Mouse (Mus musculus): ENCODE data around the gene Fcer1g. TPM values are rescaled to one million over a fixed set of nuclear protein-coding genes. Genes with fewer than 3 reads are reported as not detected.

Fcer1g gene
- polyA plus RNA-seq, 1 experiment, result 46.7 TPM

DNA sequence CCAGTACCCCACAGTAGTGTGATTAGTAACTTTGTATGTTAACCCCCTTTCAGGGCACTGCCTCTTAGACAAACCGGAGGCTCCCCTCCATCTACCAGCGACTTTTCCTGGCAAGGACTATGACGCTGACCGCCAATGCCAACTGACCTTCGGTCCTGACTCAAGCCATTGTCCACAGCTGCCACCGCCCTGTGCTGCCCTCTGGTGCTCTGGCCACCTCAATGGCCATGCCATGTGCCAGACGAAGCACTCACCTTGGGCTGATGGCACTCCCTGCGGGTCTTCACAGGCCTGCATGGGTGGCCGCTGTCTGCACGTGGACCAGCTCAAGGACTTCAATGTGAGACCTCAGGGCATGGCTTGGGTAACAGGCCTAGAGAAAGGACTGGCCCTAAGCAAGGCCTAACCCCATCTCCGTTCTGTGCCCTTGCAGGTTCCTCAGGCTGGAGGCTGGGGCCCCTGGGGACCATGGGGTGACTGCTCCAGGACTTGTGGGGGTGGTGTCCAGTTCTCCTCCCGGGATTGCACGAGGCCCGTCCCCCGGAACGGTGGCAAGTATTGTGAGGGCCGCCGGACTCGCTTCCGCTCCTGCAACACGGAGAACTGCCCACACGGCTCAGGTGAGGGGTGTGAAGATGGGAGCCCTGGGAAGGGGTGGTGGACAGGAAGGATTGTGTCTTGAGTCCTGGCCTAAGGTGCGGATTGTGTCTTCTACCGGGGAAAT lies 22.1 kb upstream of the Fcer1g start:
- Histone ChIP-seq H3K27me3 (ENCODE audit: control insufficient read depth, insufficient read depth, low read length) (no peaks in the 10 kb centered on the region), H3K27ac (ENCODE audit: insufficient read depth, low read depth, low read length) (no peak overlapping the region), H3K4me3 (ENCODE audit: low read depth, low read length) (no peak overlapping the region), H3K4me1 (ENCODE audit: control insufficient read depth, insufficient read depth, insufficient read length, low read length) (peaks cover 7% of the 10 kb centered on the region; the same call in 1 of the 2 replicates), H3K36me3 (ENCODE audit: control insufficient read depth, insufficient read depth, low read length) (no peaks in the 10 kb centered on the region)
- 87% methylated on average over 24 of the region's 24 CpGs for WGBS
- TF ChIP-seq CTCF (IDR thresholded peaks at IDR 0.05; ENCODE audit: extremely low read depth, insufficient read length, insufficient replicate concordance, low read depth, low read length) (no peak), POLR2A (IDR thresholded peaks at IDR 0.05; ENCODE audit: low read depth, low read length) (no peak)

DNA sequence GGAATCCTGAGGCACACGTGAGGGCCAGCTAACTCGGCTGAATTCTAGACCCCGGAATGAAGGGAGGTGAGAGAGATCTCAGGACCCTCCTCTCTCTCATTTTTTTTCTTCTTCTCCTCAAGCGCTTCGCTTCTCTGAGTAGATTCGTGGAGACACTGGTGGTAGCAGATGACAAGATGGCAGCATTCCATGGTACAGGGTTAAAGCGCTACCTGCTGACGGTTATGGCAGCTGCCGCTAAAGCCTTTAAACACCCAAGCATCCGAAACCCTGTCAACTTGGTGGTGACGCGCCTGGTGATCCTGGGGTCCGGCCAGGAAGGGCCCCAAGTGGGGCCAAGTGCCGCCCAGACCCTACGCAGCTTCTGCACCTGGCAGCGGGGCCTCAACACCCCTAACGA lies 18.2 kb upstream of the Fcer1g start:
- Histone ChIP-seq H3K4me3 (ENCODE audit: low read depth, low read length) (no peak overlapping the region), H3K36me3 (ENCODE audit: control insufficient read depth, insufficient read depth, low read length) (no peaks in the 10 kb centered on the region), H3K4me1 (ENCODE audit: control insufficient read depth, insufficient read depth, insufficient read length, low read length) (peaks cover 14% of the 10 kb centered on the region), H3K27me3 (ENCODE audit: control insufficient read depth, insufficient read depth, low read length) (no peaks in the 10 kb centered on the region), H3K27ac (ENCODE audit: insufficient read depth, low read depth, low read length) (no peak overlapping the region)
- 70% methylated on average over 17 of the region's 17 CpGs for WGBS
- no peak for TF ChIP-seq POLR2A (IDR thresholded peaks at IDR 0.05; ENCODE audit: low read depth, low read length)

DNA sequence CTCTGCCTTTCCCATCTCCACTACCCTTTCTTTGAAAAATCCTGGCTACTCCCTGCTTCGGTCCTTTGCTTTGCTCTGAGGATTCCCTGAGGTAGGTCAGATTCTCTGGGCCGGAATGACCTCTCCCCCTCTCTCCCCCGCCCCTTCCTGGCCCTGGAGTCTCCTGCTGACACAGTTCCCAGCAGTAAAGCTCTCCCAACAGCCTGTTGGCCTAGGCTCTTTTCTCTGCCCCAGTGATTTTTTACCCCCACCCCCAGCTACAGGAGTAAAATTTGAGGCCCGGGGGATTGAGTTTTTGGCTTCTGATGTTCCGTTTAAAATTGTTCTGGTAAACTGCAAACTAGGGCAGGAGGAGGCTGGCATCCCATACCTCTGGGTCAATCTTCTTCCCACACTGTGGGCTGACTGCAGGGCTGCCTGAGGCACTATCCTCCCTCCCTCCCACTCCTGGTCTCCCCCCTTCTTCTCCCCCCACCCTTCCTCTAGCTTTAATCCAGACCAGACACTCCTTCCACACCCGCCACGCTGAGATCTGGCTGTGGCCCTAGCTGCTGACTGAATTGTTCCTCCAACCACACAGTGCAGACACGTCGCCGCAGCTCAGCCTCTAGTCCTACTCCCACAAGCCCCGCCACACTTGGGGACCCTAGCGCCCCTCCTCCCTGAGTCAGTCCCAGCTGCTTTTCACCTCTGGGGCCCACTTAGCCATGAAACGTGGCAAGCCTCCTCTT lies 17.6 kb upstream of the Fcer1g start:
- H3K4me3 ChIP-seq (ENCODE audit: low read depth, low read length), result peak overlapping the region; percentile 42
- no peaks in the 10 kb centered on the region for H3K36me3 ChIP-seq (ENCODE audit: control insufficient read depth, insufficient read depth, low read length)
- 45% methylated on average over 13 of the region's 13 CpGs for WGBS
- H3K4me1 ChIP-seq (ENCODE audit: control insufficient read depth, insufficient read depth, insufficient read length, low read length), result peaks cover 14% of the 10 kb centered on the region
- no peaks in the 10 kb centered on the region for H3K27me3 ChIP-seq (ENCODE audit: control insufficient read depth, insufficient read depth, low read length)
- H3K27ac ChIP-seq (ENCODE audit: insufficient read depth, low read depth, low read length), result no peak overlapping the region
- TF ChIP-seq CTCF (IDR thresholded peaks at IDR 0.05; ENCODE audit: extremely low read depth, insufficient read length, insufficient replicate concordance, low read depth, low read length) (no peak), POLR2A (IDR thresholded peaks at IDR 0.05; ENCODE audit: low read depth, low read length) (no peak)

DNA sequence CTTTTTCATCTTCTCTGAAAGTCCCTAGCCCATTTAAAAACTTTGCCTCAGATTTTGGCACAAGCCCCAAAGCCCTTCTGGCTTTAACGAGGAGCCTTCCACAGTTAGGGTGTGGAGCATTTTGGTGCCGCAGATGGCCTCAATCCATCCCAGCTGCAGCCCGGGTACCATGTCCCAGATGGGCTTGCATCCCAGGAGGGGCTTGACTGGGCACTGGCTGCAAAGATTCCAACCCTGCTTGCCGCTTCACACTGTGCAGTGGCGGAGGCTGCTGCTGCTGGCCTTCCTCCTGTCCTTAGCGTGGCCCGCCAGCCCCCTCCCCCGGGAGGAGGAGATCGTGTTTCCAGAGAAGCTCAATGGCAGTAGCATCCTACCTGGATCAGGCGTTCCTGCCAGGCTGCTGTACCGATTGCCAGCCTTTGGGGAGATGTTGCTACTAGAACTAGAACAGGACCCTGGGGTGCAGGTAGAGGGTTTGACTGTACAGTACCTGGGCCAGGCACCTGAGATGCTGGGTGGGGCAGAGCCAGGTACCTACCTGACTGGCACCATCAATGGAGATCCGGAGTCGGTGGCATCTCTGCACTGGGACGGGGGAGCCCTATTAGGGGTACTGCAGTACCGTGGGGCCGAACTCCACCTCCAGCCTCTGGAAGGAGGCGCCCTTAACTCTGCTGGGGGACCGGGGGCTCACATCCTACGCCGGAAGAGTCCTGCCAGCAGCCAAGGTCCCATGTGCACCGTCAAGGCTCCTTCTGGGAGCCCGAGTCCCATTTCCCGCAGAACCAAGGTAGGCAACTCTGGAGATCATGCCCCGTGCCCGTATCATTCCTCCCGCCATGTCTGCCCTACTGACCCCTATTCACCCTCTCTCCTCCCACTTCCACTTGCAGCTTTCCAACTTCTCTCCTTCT lies 16.8 kb upstream of the Fcer1g start, which contains the start of gene Ndufs2:
Gene Ndufs2, minus strand, starts transcription at position 709 of the 914 bp plus-strand sequence.
- Histone ChIP-seq H3K27me3 (ENCODE audit: control insufficient read depth, insufficient read depth, low read length) (no peaks in the 10 kb centered on the region), H3K4me3 (ENCODE audit: low read depth, low read length) (peak within 1 kb of the TSS; percentile 42), H3K4me1 (ENCODE audit: control insufficient read depth, insufficient read depth, insufficient read length, low read length) (peaks cover 16% of the 10 kb centered on the region), H3K36me3 (ENCODE audit: control insufficient read depth, insufficient read depth, low read length) (no peaks in the 10 kb centered on the region), H3K27ac (ENCODE audit: insufficient read depth, low read depth, low read length) (no peak within 1 kb of the TSS)
- TF ChIP-seq CTCF (IDR thresholded peaks at IDR 0.05; ENCODE audit: extremely low read depth, insufficient read length, insufficient replicate concordance, low read depth, low read length), result no peak
- TF ChIP-seq POLR2A (IDR thresholded peaks at IDR 0.05; ENCODE audit: low read depth, low read length), result no peak
- WGBS, result 46% methylated on average over 26 of the region's 26 CpGs

DNA sequence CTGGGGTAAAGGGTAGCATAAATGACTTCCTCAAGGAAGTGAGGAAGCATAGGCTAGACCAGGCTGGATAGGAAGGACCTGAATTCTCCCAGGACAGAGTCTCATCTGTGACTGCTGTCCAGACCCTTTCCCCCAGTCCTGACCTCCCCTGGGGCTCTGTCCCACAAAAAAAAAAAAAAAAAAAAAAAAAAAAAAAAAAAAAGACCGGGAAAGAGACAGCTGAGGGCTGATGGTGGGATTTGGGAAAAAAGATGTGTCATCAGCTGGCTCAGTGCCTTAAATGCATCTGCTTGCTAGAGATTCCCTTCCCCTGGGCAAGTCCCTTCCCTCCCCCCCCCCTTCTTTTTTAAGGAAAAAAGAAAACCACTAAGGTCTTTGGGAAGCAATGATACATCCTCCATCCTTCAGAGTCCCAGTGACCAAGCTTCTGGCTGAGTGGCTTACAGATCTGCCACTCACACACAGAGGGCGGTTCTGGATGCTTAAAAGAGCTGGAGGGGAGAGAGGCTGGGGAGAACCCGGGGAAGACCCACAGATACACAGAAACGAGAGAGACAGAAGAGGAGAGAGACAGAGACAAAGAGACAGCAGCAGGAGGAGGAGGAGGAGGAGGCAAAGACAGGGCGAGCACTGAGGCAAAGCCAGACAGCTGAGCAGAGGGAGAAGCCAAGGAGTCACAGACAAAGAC lies 15.9 kb upstream of the Fcer1g start, which contains the start of gene Adamts4:
Gene Adamts4, plus strand, starts transcription at position 509 of the 688 bp plus-strand sequence.
- 51% methylated on average over 5 of the region's 5 CpGs for WGBS
- TF ChIP-seq CTCF (IDR thresholded peaks at IDR 0.05; ENCODE audit: extremely low read depth, insufficient read length, insufficient replicate concordance, low read depth, low read length), result no peak
- no peak for TF ChIP-seq POLR2A (IDR thresholded peaks at IDR 0.05; ENCODE audit: low read depth, low read length)
- H3K4me3 ChIP-seq (ENCODE audit: low read depth, low read length), result peak within 1 kb of the TSS; percentile 42
- H3K4me1 ChIP-seq (ENCODE audit: control insufficient read depth, insufficient read depth, insufficient read length, low read length), result peaks cover 17% of the 10 kb centered on the region
- no peaks in the 10 kb centered on the region for H3K27me3 ChIP-seq (ENCODE audit: control insufficient read depth, insufficient read depth, low read length)
- H3K36me3 ChIP-seq (ENCODE audit: control insufficient read depth, insufficient read depth, low read length), result peaks cover 3% of the 10 kb centered on the region
- no peak within 1 kb of the TSS for H3K27ac ChIP-seq (ENCODE audit: insufficient read depth, low read depth, low read length)

DNA sequence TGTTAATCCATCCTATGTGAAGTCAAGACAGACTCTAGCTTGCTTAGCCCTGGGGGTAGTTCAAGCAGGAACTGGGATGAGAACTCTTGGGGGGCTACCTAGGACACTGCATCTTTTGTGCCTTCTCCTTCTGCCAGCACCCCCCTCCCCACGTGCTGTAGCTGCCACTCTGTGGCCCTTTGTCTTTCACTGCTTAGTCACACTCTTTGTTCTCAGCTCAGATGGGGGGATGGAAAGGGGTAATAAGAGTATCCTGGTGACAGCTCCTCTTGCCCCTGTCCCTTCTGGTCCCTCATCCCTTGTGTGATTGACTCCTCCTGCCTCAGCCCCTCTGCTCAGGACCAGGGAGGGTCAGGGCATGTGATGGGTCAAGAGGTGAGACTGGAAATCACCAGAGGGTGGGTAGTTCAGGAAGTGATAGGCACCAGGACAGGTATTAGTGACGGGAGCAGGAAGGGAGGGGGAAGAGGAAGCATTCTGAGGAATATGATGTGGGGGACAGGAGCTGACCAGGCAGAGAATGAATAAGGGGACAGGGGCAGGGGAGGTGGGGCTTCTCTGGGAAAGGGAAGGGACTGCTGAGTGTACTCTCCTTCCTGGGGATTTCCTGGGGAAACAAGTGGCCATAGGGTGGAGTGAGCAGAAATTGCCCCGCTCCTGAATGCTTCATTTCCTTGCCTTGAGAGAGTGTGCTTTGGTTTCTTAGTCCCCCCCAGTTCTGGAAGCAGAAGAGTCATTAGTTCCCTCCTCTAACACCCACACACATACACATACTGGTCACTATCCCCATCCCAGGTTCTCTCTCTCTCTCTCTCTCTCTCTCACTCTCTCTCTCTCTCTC lies 14.4 kb upstream of the Fcer1g start:
- WGBS, result 66% methylated on average over 3 of the region's 3 CpGs
- H3K27ac ChIP-seq (ENCODE audit: insufficient read depth, low read depth, low read length), result peak overlapping the region; percentile 14
- no peak for TF ChIP-seq CTCF (IDR thresholded peaks at IDR 0.05; ENCODE audit: extremely low read depth, insufficient read length, insufficient replicate concordance, low read depth, low read length)
- no peak for TF ChIP-seq POLR2A (IDR thresholded peaks at IDR 0.05; ENCODE audit: low read depth, low read length)
- no peak overlapping the region for H3K4me3 ChIP-seq (ENCODE audit: low read depth, low read length)
- H3K4me1 ChIP-seq (ENCODE audit: control insufficient read depth, insufficient read depth, insufficient read length, low read length), result peaks cover 17% of the 10 kb centered on the region
- H3K27me3 ChIP-seq (ENCODE audit: control insufficient read depth, insufficient read depth, low read length), result no peaks in the 10 kb centered on the region
- peaks cover 11% of the 10 kb centered on the region for H3K36me3 ChIP-seq (ENCODE audit: control insufficient read depth, insufficient read depth, low read length)
